Mouse (Mus musculus) adrenal gland, postnatal 36 days (tissue): Measurements from ENCODE around the gene Sult2b1. TPM values are rescaled to one million over a fixed set of nuclear protein-coding genes. Genes with fewer than 3 reads are reported as not detected.

Source experiments
- DNase-seq, 2 experiments: peaks; one replicate each; pipeline ENCODE4 v3.0.0; 2021; ENCODE audit warnings: mixed read lengths in 1 of 2
- total RNA-seq, 2 experiments: library from RNA; stranded (reverse); gene quantifications; 2 replicates each; pipeline ENCODE4 v1.2.3; 2021

Sult2b1 gene
- total RNA-seq, 2 experiments from 2014 or later: 1.1 to 1.4 TPM

DNA sequence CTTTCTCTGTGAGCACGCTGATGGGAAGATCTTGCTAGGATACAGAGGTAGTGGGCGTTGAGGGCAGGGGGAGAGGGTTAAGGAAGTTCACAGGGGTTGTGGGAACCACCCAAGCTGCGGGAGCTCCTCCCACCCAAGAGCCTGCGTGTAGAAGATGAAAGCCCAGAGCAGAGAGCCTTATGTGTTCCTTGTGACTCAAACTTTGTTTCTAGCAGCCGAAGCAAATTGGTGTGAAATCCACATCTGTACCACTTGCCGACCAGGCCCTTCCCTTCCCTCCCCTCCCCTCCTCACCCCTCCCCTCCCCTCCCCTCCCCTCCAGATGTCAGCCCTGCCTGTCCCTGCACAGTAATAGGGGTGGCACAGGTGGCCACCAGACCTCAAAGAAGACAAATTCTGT, 89.4 kb downstream of the Sult2b1 start:
- DNase-seq: no peak

DNA sequence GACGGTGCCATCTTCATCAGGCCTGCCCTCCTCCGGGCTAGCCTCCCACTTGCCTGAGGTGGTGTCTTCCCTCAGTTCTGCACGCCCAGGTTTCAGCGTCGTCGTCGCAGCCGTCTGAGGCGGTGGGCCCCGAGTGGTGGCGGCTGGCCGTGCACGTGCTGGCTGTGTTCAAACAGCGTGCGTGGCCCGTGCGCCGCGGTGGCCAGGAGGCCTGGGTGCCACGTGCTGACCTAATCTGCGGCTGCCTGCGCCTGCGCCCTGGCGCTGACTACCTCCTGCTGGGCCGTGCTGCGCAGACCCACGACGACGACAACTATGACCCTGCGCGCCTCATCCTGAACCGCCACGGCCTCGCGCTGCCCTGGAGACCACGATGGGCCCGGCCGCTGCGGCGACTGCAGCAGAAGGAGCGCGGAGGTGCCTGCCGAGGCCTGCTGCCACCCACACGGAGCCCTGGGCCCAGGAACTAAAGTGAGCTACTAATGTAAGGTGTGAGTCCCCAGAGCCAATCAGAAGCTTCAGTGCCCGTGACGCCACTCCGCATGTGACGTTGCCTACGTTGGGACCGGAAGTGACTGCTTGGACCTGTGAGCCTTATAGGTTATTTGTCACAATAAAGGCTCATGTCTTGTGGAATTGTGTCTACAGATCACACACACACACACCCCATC, 90.4 kb downstream of the Sult2b1 start, which contains the start of gene Sec1:
Sec1 (minus strand) TSS at position 482 of the 671 bp plus-strand sequence.
- no peak for DNase-seq

DNA sequence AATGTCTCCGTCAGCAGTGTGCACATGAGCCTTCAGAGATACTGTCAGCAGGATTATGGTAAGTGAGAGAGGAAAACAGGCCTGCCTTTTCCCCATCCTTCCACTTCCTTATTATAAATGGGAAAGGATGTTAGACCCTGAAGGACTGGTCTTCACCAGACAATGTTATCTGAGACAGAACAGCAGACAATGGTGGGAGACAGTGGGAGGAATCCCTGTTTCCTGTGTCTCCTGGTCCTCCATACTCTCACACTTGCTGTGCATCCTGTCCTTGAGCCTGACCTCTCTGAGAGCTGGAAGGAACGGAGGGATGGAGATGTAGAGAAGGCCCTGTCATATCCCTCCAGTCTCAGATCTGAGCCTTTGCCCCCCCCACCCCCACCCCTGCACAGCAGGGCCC, 92.1 kb downstream of the Sult2b1 start:
- no peak for DNase-seq

- peak in 1 of 2 experiments; percentile 29 for DNase-seq
Observed at GRCm38 (mm10) chr7:45689800-45690199, 94.7 kb downstream of the Sult2b1 start.

GRCm38 (mm10) chr7:45689099-45689498, 95.4 kb downstream of the Sult2b1 start:
- no peak for DNase-seq

- no peak for DNase-seq
Observed at GRCm38 (mm10) chr7:45686841-45687240, 97.6 kb downstream of the Sult2b1 start.

DNA sequence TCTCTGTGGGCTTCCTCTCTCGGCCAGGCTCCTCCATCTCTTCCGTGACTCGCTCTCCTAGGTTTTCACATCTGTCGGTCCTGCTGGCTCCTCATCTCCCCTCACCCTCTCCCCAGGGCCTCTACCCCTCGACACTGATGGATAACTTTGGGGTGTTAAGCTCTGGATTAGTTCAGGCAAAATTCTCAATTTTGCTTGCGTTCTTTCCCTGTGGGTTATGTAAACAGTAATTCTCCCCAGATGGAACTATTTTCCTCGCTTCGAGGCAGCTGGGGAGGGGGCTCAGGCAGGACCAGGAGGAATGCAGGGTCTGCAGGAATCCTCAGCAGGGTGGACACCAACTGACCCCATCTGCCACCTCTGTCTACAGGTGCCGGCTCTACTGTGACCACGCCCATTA, 98.7 kb downstream of the Sult2b1 start:
- no peak for DNase-seq

GRCm38 (mm10) chr7:45683396-45684050, 100.9 kb downstream of the Sult2b1 start, which contains the start of gene Ntn5:
Gene Ntn5, plus strand, starts transcription at chr7:45684022.
- no peak for DNase-seq

DNA sequence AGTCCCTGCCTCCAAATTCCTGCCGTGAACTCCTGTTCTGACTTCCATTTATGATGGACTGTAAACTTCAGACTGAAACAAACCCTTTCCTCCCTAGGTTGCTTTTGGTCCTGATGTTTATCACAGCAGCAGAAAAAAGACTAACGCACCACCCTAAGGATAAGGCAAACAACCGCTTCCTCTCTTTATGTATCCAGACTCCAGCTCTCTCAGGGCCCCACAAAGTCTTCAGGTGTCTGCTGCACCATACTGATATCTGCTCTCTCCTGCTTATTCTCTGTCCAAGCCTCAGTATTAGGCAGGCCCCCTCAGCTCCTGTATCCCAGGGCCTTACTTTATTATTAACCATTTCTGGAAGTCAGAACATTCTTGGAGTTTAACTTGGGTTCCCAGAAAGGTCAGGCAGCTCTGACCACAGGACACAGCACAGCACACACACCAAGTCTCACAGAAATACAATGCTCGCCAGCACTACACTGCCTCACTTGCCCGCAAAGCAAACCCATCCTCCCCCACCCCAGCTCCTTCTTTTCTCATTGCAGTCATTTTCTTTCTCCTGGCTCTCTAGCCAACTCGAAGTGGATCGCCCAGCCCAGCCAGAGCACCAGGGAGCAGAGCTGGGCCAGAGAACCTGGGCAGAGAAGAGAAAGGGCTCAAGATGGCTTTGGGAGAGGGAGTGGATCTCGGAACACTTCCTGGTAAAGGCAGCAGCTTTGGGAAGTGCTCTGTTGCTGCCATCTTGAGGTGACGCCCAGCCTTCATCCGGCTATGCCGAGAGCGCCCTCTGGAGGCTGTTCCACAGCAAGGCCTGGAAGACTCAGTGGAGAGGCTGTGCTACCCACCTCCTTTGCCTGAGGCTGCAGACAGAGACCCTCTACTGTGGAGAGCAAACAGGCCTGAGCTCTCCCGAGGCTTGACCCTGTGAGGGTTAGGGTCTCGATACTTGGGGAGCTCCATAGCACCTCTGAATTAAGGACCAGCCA, 102.0 kb downstream of the Sult2b1 start:
- DNase-seq: peak; percentile 91

- no peak for DNase-seq
Observed at GRCm38 (mm10) chr7:45681046-45681736, 103.3 kb downstream of the Sult2b1 start.

Other genes starting within 250 kb of the Sult2b1 start
- gene Hsd17b14, start 229.8 kb downstream of the Sult2b1 start, total RNA-seq: 1 to 10 TPM in 1 of 2 experiments, under 1 TPM in 1; 0.56 to 1.2 TPM
- 100 to 1,000 TPM; 165 to 289 TPM for gene Bcat2, start 214.5 kb downstream of the Sult2b1 start, total RNA-seq
- gene Fgf21, start 169.2 kb downstream of the Sult2b1 start, total RNA-seq: under 1 TPM in 1 of 2 experiments, not detected in 1; 0.33 TPM
- gene Fut1, start 167.4 kb downstream of the Sult2b1 start, total RNA-seq: not detected
- gene Izumo1, start 162.9 kb downstream of the Sult2b1 start, total RNA-seq: under 1 TPM; 0.16 to 0.20 TPM
- gene Rasip1, start 157.2 kb downstream of the Sult2b1 start, total RNA-seq: 10 to 100 TPM; 18.7 to 26.0 TPM
- 10 to 100 TPM in 1 of 2 experiments, 1 to 10 TPM in 1; 3.0 to 11.0 TPM for gene Mamstr, start 144.7 kb downstream of the Sult2b1 start, total RNA-seq
- gene Fut2, start 118.3 kb downstream of the Sult2b1 start, total RNA-seq: under 1 TPM in 1 of 2 experiments, not detected in 1; 0.17 TPM
- under 1 TPM; 0.23 to 0.83 TPM for gene Ntn5, start 100.6 kb downstream of the Sult2b1 start, total RNA-seq
- under 1 TPM; 0.23 to 0.99 TPM for gene Sec1, start 90.3 kb downstream of the Sult2b1 start, total RNA-seq
- gene Car11, start 84.8 kb downstream of the Sult2b1 start, total RNA-seq: 10 to 100 TPM in 1 of 2 experiments, 1 to 10 TPM in 1; 8.6 to 10.2 TPM
- 100 to 1,000 TPM; 125 to 262 TPM for gene Dbp, start 79.6 kb downstream of the Sult2b1 start, total RNA-seq
- 1,000 to 10,000 TPM; 1,050 to 1,062 TPM for gene Rpl18, start 69.2 kb downstream of the Sult2b1 start, total RNA-seq
- 10 to 100 TPM; 35.5 to 35.6 TPM for gene Sphk2, start 66.7 kb downstream of the Sult2b1 start, total RNA-seq
- gene Fam83e, start 63.5 kb downstream of the Sult2b1 start, total RNA-seq: under 1 TPM; 0.36 to 0.46 TPM
- gene Spaca4, start 58.9 kb downstream of the Sult2b1 start, total RNA-seq: not detected
- gene Lmtk3, start 931 bp downstream of the Sult2b1 start, total RNA-seq: 1 to 10 TPM; 6.1 to 8.5 TPM
- 100 to 1,000 TPM; 121 to 125 TPM for gene Cyth2, start 29.9 kb upstream of the Sult2b1 start, total RNA-seq
- gene Kcnj14, start 40.1 kb upstream of the Sult2b1 start, total RNA-seq: under 1 TPM; 0.16 to 0.53 TPM
- gene Grwd1, start 46.3 kb upstream of the Sult2b1 start, total RNA-seq: 10 to 100 TPM; 27.1 to 36.0 TPM
- gene Kdelr1, start 88.1 kb upstream of the Sult2b1 start, total RNA-seq: 100 to 1,000 TPM; 137 to 140 TPM
- 1 to 10 TPM in 1 of 2 experiments, under 1 TPM in 1; 0.63 to 1.2 TPM for gene Grin2d, start 93.7 kb upstream of the Sult2b1 start, total RNA-seq
- under 1 TPM in 1 of 2 experiments, not detected in 1; 0.36 TPM for gene Syngr4, start 112.0 kb upstream of the Sult2b1 start, total RNA-seq
- 10 to 100 TPM; 55.1 to 66.5 TPM for gene Tmem143, start 112.3 kb upstream of the Sult2b1 start, total RNA-seq
- 100 to 1,000 TPM; 264 to 580 TPM for gene Emp3, start 136.7 kb upstream of the Sult2b1 start, total RNA-seq
- 10 to 100 TPM; 31.8 to 38.9 TPM for gene Ccdc114, start 139.4 kb upstream of the Sult2b1 start, total RNA-seq
- under 1 TPM in 1 of 2 experiments, not detected in 1; 0.60 TPM for gene Abcc6, start 245.6 kb upstream of the Sult2b1 start, total RNA-seq
- 10 to 100 TPM; 67.8 to 69.6 TPM for gene Nomo1, start 249.0 kb upstream of the Sult2b1 start, total RNA-seq